Mouse (Mus musculus): Measurements from ENCODE around the gene Stim2. TPM values are rescaled to one million over a fixed set of nuclear protein-coding genes. Genes with fewer than 3 reads are reported as not detected.

Gene Stim2
- polyA plus RNA-seq, 1 experiment from 2014 or later, result 26.0 TPM

DNA sequence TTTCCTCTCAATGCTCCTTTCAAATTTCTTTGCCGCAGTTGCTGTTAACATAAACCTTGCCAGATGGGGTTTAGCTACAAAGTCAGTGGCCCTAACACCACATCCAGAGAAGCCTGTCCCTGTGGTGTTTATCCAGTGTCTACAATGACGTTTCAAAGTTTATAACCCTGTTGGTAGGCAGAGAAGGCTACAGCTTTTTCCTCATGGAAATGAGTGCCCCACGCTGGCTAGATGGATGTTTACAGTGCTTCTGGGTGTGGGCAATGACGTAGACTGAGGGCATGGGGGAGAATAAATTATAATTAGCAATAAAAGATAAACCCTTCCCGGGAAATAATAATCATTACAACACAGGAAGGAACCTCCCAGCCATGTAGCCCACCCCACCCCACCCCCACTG is 37.1 kb upstream of the Stim2 start:
- Histone ChIP-seq H3K4me1 (ENCODE audit: control insufficient read depth, insufficient read depth, low read length) (peaks cover 19% of the 10 kb centered on the region; the same call in 1 of the 2 replicates), H3K4me3 (ENCODE audit: low read length) (no peak overlapping the region), H3K36me3 (ENCODE audit: control insufficient read depth, insufficient read depth, low read length) (no peaks in the 10 kb centered on the region), H3K4me2 (replicated peaks; ENCODE audit: low read depth, low read length) (no peak overlapping the region), H3K27me3 (ENCODE audit: control insufficient read depth, insufficient read depth, low read length) (no peaks in the 10 kb centered on the region), H3K9ac (ENCODE audit: low read depth, low read length) (no peak overlapping the region), H3K9me3 (ENCODE audit: control insufficient read depth, low read length) (no peaks in the 10 kb centered on the region), H3K27ac (ENCODE audit: low read depth, low read length) (no peak overlapping the region)
- 18% methylated on average over 5 of the region's 5 CpGs for WGBS
- no peak for ATAC-seq (ENCODE audit: low FRiP score, low TSS enrichment)

DNA sequence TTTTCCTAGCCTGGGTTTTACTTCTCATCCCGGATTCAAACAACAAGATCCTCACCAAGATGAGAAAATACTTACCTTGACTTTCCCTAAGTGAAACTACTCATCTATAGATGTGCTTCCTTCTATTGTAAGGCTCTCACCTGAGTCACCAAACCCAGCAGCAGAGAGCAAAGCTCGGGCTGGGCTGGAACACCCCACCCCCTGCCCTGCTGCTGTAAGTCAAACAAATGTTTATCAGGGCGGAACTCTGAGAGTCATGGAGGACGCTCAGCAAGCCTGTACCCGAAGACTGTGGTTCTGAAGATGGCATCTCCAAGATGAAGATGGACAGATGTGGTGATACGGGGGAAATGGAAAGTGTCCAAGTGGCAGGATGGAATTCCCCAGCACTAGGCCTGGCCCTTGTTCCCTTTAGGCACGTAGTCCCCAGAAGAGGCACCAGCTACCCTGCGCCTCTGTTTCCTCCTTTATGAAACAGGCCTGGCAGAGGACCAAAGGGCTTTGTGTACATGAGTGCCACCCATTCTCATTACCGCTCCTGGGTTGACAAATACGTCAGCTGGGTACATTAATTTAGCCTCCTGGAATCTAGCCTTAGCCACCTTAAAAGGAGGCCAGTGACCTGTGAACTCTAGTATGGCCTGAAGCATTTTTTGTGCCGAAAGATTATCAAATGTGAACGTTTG is 36.3 kb upstream of the Stim2 start:
- WGBS, result 73% methylated on average over 12 of the region's 12 CpGs
- no peaks in the 10 kb centered on the region for H3K9me3 ChIP-seq (ENCODE audit: control insufficient read depth, low read length)
- no peak overlapping the region for H3K4me2 ChIP-seq (replicated peaks; ENCODE audit: low read depth, low read length)
- no peak overlapping the region for H3K9ac ChIP-seq (ENCODE audit: low read depth, low read length)
- H3K4me1 ChIP-seq (ENCODE audit: control insufficient read depth, insufficient read depth, low read length), result peaks cover 14% of the 10 kb centered on the region; the same call in 1 of the 2 replicates
- no peak overlapping the region for H3K27ac ChIP-seq (ENCODE audit: low read depth, low read length)
- ATAC-seq (ENCODE audit: low FRiP score, low TSS enrichment), result no peak
- H3K4me3 ChIP-seq (ENCODE audit: low read length), result no peak overlapping the region
- H3K27me3 ChIP-seq (ENCODE audit: control insufficient read depth, insufficient read depth, low read length), result no peaks in the 10 kb centered on the region
- H3K36me3 ChIP-seq (ENCODE audit: control insufficient read depth, insufficient read depth, low read length), result no peaks in the 10 kb centered on the region

DNA sequence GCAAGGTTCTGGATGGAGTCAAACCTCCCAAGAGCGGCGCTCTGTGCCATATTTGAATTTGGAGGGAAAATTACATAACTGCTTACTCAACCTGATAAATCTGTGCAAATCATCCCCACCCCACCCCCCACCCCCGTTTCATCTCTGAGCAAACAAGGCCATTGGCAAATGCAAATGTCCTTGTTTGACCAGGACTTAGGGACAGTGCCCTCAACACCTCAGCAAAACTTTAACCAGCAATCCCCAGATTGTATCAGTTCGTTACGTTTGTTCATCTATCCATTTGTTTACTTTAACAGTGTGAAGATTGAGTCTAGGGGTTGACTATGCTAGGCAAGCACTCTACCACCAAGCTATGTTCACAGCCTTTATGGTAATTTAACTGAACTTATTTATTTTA is 32.6 kb upstream of the Stim2 start:
- ATAC-seq (ENCODE audit: low FRiP score, low TSS enrichment), result no peak
- Histone ChIP-seq H3K36me3 (ENCODE audit: control insufficient read depth, insufficient read depth, low read length) (no peaks in the 10 kb centered on the region), H3K9me3 (ENCODE audit: control insufficient read depth, low read length) (no peaks in the 10 kb centered on the region), H3K4me2 (replicated peaks; ENCODE audit: low read depth, low read length) (no peak overlapping the region), H3K4me3 (ENCODE audit: low read length) (no peak overlapping the region), H3K4me1 (ENCODE audit: control insufficient read depth, insufficient read depth, low read length) (0 out of 2 replicates have a peak, but pooled peaks cover 5% of the 10 kb centered on the region), H3K27me3 (ENCODE audit: control insufficient read depth, insufficient read depth, low read length) (no peaks in the 10 kb centered on the region), H3K9ac (ENCODE audit: low read depth, low read length) (no peak overlapping the region), H3K27ac (ENCODE audit: low read depth, low read length) (no peak overlapping the region)
- WGBS, result 93% methylated on average over 5 of the region's 5 CpGs

DNA sequence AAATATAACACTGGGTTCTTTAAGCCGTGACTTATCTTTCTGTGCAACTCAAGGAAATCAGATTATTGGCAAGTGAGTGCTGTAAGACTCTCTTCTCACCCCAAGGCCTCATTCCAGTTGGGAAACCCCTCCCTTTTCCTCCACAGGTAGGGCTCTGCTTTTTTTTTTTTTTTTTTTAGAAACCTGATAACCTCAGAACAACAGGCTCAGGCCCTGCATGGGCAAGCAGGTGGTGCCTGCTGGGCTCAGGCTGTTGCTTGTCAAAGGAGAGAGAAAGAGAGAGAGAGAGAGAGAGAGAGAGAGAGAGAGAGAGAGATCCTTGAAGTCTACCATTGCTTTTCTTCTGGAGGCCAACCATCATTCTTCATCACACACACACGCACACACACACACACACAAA is 30.7 kb upstream of the Stim2 start:
- 93% methylated on average over 2 of the region's 2 CpGs for WGBS

DNA sequence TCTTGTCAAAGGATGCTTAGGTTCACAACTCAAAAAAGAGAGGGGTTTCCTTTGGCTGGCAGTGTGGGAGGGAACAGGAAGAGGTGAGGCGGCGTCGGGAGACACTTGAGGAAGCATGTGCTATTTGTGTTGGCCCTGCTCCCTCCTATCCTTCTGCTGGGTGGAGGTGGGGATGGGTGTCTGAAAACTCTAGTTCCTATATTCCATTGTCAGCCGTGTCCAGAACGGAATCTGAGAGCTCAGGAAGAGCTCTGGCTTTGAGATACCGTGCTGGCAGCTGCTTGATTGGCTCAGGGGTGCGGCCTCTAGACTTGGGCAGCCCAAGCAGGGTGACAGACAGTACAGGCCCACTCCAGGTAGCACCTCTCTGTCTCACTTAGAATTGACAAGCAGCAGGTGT is 28.1 kb upstream of the Stim2 start:
- Histone ChIP-seq H3K4me3 (ENCODE audit: low read length) (no peak overlapping the region), H3K9ac (ENCODE audit: low read depth, low read length) (no peak overlapping the region), H3K27ac (ENCODE audit: low read depth, low read length) (no peak overlapping the region), H3K4me1 (ENCODE audit: control insufficient read depth, insufficient read depth, low read length) (no peaks in the 10 kb centered on the region), H3K36me3 (ENCODE audit: control insufficient read depth, insufficient read depth, low read length) (no peaks in the 10 kb centered on the region), H3K27me3 (ENCODE audit: control insufficient read depth, insufficient read depth, low read length) (no peaks in the 10 kb centered on the region), H3K4me2 (replicated peaks; ENCODE audit: low read depth, low read length) (no peak overlapping the region), H3K9me3 (ENCODE audit: control insufficient read depth, low read length) (no peaks in the 10 kb centered on the region)
- peak; percentile 57; the same call in 1 of the 2 replicates for ATAC-seq (ENCODE audit: low FRiP score, low TSS enrichment)
- 59% methylated on average over 7 of the region's 7 CpGs for WGBS

More for the DNA sequence above, 30.7 kb upstream of the Stim2 start:
- Histone ChIP-seq H3K27me3 (ENCODE audit: control insufficient read depth, insufficient read depth, low read length) (no peaks in the 10 kb centered on the region), H3K9me3 (ENCODE audit: control insufficient read depth, low read length) (no peaks in the 10 kb centered on the region), H3K4me2 (replicated peaks; ENCODE audit: low read depth, low read length) (no peak overlapping the region), H3K27ac (ENCODE audit: low read depth, low read length) (no peak overlapping the region), H3K9ac (ENCODE audit: low read depth, low read length) (no peak overlapping the region), H3K4me3 (ENCODE audit: low read length) (no peak overlapping the region), H3K4me1 (ENCODE audit: control insufficient read depth, insufficient read depth, low read length) (no peaks in the 10 kb centered on the region), H3K36me3 (ENCODE audit: control insufficient read depth, insufficient read depth, low read length) (no peaks in the 10 kb centered on the region)
- ATAC-seq (ENCODE audit: low FRiP score, low TSS enrichment), result no peak

DNA sequence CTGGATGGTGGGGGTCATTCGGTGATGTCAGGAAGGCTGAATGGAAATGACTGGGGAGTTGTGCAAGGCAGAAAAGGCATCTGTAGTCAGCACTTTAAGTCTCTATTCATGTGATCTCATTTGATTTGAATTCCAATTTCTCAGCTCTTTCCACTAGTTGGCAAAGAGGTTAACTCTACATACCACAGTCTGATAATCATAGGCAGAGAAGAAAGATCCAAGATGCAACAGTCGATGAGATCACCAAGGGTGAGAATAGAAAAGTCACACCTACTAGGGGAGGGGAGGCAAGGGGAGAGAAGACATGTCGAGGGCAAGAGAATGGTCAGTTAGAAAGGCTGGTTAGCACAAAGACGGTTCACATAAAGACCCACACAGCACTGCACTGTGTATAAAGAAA is 27.1 kb upstream of the Stim2 start:
- H3K4me2 ChIP-seq (replicated peaks; ENCODE audit: low read depth, low read length), result no peak overlapping the region
- no peaks in the 10 kb centered on the region for H3K9me3 ChIP-seq (ENCODE audit: control insufficient read depth, low read length)
- WGBS, result 87% methylated on average over 4 of the region's 4 CpGs
- no peaks in the 10 kb centered on the region for H3K36me3 ChIP-seq (ENCODE audit: control insufficient read depth, insufficient read depth, low read length)
- no peak for ATAC-seq (ENCODE audit: low FRiP score, low TSS enrichment)
- no peak overlapping the region for H3K4me3 ChIP-seq (ENCODE audit: low read length)
- H3K4me1 ChIP-seq (ENCODE audit: control insufficient read depth, insufficient read depth, low read length), result no peaks in the 10 kb centered on the region
- no peaks in the 10 kb centered on the region for H3K27me3 ChIP-seq (ENCODE audit: control insufficient read depth, insufficient read depth, low read length)
- no peak overlapping the region for H3K27ac ChIP-seq (ENCODE audit: low read depth, low read length)
- H3K9ac ChIP-seq (ENCODE audit: low read depth, low read length), result no peak overlapping the region

DNA sequence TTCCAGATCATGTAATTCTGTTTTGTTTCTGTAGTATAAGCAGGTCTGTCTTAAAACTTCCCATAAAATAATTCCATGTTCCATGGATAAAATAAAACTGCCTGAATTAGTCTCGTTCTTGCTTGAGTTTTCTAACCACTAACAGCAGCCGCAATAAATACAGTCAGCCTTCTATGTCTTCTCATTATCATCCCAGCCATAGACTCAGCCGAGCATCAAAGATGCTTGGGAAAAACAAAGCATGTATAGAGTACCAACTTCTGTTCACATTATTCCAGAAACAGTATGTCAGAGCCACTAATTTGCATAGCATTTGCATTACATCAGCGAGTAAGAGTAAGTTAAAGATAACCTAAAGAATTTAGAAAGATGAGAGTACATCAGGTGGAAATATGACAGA is 25.4 kb upstream of the Stim2 start:
- H3K27ac ChIP-seq (ENCODE audit: low read depth, low read length), result no peak overlapping the region
- WGBS, result 91% methylated on average over 4 of the region's 4 CpGs

DNA sequence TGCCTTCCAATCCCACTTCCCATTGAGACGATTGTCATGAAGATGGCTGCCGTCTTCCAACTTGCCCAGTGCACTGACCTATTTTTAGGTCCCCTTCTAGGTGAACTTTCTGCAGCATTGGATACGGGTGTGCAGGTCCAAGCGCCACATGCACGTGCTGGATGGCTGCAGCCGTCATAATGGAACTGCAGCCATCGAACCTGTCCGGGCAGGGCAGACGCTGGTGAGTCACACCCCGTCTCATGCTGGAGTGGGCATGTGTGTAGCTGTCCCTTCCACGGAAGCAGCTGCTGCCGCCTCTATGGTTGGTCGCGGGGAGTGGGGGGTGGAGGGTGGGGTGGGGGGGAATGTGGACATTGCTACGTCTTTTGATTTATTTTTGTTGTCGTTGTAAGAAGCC is 21.8 kb upstream of the Stim2 start:
- ATAC-seq (ENCODE audit: low FRiP score, low TSS enrichment), result no peak
- Histone ChIP-seq H3K4me1 (ENCODE audit: control insufficient read depth, insufficient read depth, low read length) (no peaks in the 10 kb centered on the region), H3K27ac (ENCODE audit: low read depth, low read length) (no peak overlapping the region), H3K4me2 (replicated peaks; ENCODE audit: low read depth, low read length) (no peak overlapping the region), H3K27me3 (ENCODE audit: control insufficient read depth, insufficient read depth, low read length) (no peaks in the 10 kb centered on the region), H3K36me3 (ENCODE audit: control insufficient read depth, insufficient read depth, low read length) (no peaks in the 10 kb centered on the region), H3K4me3 (ENCODE audit: low read length) (no peak overlapping the region), H3K9me3 (ENCODE audit: control insufficient read depth, low read length) (no peaks in the 10 kb centered on the region), H3K9ac (ENCODE audit: low read depth, low read length) (no peak overlapping the region)
- 88% methylated on average over 16 of the region's 16 CpGs for WGBS

More for the DNA sequence above, 25.4 kb upstream of the Stim2 start:
- Histone ChIP-seq H3K4me3 (ENCODE audit: low read length) (no peak overlapping the region), H3K9me3 (ENCODE audit: control insufficient read depth, low read length) (no peaks in the 10 kb centered on the region), H3K4me2 (replicated peaks; ENCODE audit: low read depth, low read length) (no peak overlapping the region), H3K9ac (ENCODE audit: low read depth, low read length) (no peak overlapping the region), H3K4me1 (ENCODE audit: control insufficient read depth, insufficient read depth, low read length) (no peaks in the 10 kb centered on the region), H3K36me3 (ENCODE audit: control insufficient read depth, insufficient read depth, low read length) (no peaks in the 10 kb centered on the region), H3K27me3 (ENCODE audit: control insufficient read depth, insufficient read depth, low read length) (no peaks in the 10 kb centered on the region)
- no peak for ATAC-seq (ENCODE audit: low FRiP score, low TSS enrichment)

DNA sequence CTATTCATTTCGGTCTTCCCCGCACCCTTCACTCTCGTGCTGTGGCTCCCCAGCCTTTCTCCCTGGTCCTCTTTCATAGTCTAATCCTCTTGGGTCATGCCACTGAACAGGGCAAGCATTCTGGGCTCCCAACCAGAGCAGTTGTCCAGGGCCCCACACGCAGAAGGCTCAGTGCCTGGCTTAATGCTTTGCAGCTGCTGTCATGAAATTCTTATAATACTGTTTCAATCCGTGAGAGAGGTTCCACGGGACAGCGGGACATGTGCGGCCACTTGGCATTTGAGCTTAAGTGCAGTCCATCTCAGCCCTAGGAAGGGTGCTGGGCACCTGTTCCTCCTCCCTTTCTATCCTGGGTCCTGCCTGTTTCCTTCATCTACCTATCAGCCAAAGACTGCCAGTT is 21.2 kb upstream of the Stim2 start:
- Histone ChIP-seq H3K36me3 (ENCODE audit: control insufficient read depth, insufficient read depth, low read length) (no peaks in the 10 kb centered on the region), H3K27me3 (ENCODE audit: control insufficient read depth, insufficient read depth, low read length) (no peaks in the 10 kb centered on the region), H3K27ac (ENCODE audit: low read depth, low read length) (no peak overlapping the region), H3K4me2 (replicated peaks; ENCODE audit: low read depth, low read length) (no peak overlapping the region), H3K4me1 (ENCODE audit: control insufficient read depth, insufficient read depth, low read length) (no peaks in the 10 kb centered on the region), H3K9ac (ENCODE audit: low read depth, low read length) (no peak overlapping the region), H3K4me3 (ENCODE audit: low read length) (no peak overlapping the region), H3K9me3 (ENCODE audit: control insufficient read depth, low read length) (no peaks in the 10 kb centered on the region)
- no peak for ATAC-seq (ENCODE audit: low FRiP score, low TSS enrichment)
- 86% methylated on average over 8 of the region's 8 CpGs for WGBS

Data from kidney, embryonic 14.5 days (tissue).